Mouse (Mus musculus) neural tube, embryonic 12.5 days (tissue): ENCODE measurements around the gene Jak3. TPM values are rescaled to one million over a fixed set of nuclear protein-coding genes. Genes with fewer than 3 reads are reported as not detected.

Experiments used
- ATAC-seq: fragments of 200-750 bp; cut with Nextera tagmentation; 2 replicates; pipeline ENCODE4 v1.8.0; 2017; ENCODE audit warnings: low read depth, mild to moderate bottlenecking, moderate TSS enrichment, moderate library complexity; ENCODE audit not compliant: low FRiP score
- H3K27ac ChIP-seq: fragments of 300-500 bp; sonication (generic); 2 replicates; pipeline ENCODE4 v1.5.1; 2016
- H3K27me3 ChIP-seq: fragments of 300-500 bp; sonication (generic); replicated peaks from 2 replicates; pipeline ENCODE4 v1.6.1; 2016; ENCODE audit warnings: mild to moderate bottlenecking
- H3K36me3 ChIP-seq: fragments of 300-500 bp; sonication (generic); 2 replicates; pipeline ENCODE4 v1.6.1; 2016; ENCODE audit warnings: mild to moderate bottlenecking
- H3K4me1 ChIP-seq: fragments of 300-500 bp; sonication (generic); 2 replicates; pipeline ENCODE4 v1.6.1; 2016
- H3K4me2 ChIP-seq: fragments of 300-500 bp; sonication (generic); replicated peaks from 2 replicates; pipeline ENCODE4 v1.6.1; 2016; ENCODE audit warnings: mild to moderate bottlenecking
- H3K4me3 ChIP-seq: fragments of 300-500 bp; sonication (generic); 2 replicates; pipeline ENCODE4 v1.5.1; 2016
- H3K9ac ChIP-seq: fragments of 300-500 bp; sonication (generic); 2 replicates; pipeline ENCODE4 v1.6.1; 2016; ENCODE audit warnings: mild to moderate bottlenecking
- H3K9me3 ChIP-seq: fragments of 300-500 bp; sonication (generic); 2 replicates; pipeline ENCODE4 v1.6.1; 2016; ENCODE audit warnings: mild to moderate bottlenecking
- WGBS: fragments of 180-500 bp; shearing (Covaris S2); methylation state at CpG from one replicate; pipeline ENCODE4 v1.1.7; 2016; 5-methylcytosine and 5-hydroxymethylcytosine counted together
- polyA plus RNA-seq: library from polyadenylated mRNA; unstranded; fragments of >200 nt; fragmentation: Nextera tagmentation; extraction: Ambion mirVana; gene quantifications from 2 replicates; pipeline ENCODE4 v1.2.1, GENCODE M21; 2016

The Jak3 gene
- polyA plus RNA-seq, 1 experiment from 2014 or later, result 3.8 TPM

GRCm38 (mm10) chr8:71667256-71667655, 8.8 kb upstream of the Jak3 start:
- Histone ChIP-seq H3K36me3 (peaks cover 6% of the 10 kb centered on the region; the same call in 1 of the 2 replicates), H3K27me3 (peaks cover 28% of the 10 kb centered on the region), H3K9ac (peak overlapping the region; percentile 45), H3K4me2 (peak overlapping the region; percentile 48), H3K9me3 (no peaks in the 10 kb centered on the region), H3K4me1 (peaks cover 47% of the 10 kb centered on the region), H3K27ac (no peak overlapping the region), H3K4me3 (no peak overlapping the region)
- WGBS, result 43% methylated on average over 5 of the region's 5 CpGs
- ATAC-seq, result no peak

- peak overlapping the region; percentile 5; the same call in 1 of the 2 replicates for H3K4me3 ChIP-seq
- no peak overlapping the region for H3K9ac ChIP-seq
- no peaks in the 10 kb centered on the region for H3K36me3 ChIP-seq
- H3K27me3 ChIP-seq, result peaks cover 25% of the 10 kb centered on the region
- peaks cover 47% of the 10 kb centered on the region for H3K4me1 ChIP-seq
- peak overlapping the region; percentile 48 for H3K4me2 ChIP-seq
- no peak overlapping the region for H3K27ac ChIP-seq
- ATAC-seq, result no peak
- 5% methylated on average over 21 of the region's 21 CpGs for WGBS
- H3K9me3 ChIP-seq, result no peaks in the 10 kb centered on the region
Measured at GRCm38 (mm10) chr8:71668220-71668975, 7.7 kb upstream of the Jak3 start.

- peak overlapping the region; percentile 75 for H3K4me3 ChIP-seq
- peak overlapping the region; percentile 70 for H3K9ac ChIP-seq
- H3K36me3 ChIP-seq, result no peaks in the 10 kb centered on the region
- H3K27me3 ChIP-seq, result peaks cover 28% of the 10 kb centered on the region
- no peak overlapping the region for H3K27ac ChIP-seq
- H3K4me1 ChIP-seq, result peaks cover 46% of the 10 kb centered on the region
- peak overlapping the region; percentile 90 for H3K4me2 ChIP-seq
- peak; percentile 12 for ATAC-seq
- WGBS, result 9% methylated on average over 10 of the region's 12 CpGs
- no peaks in the 10 kb centered on the region for H3K9me3 ChIP-seq
Measured at GRCm38 (mm10) chr8:71670198-71670597, 5.9 kb upstream of the Jak3 start.

GRCm38 (mm10) chr8:71670621-71671548, 5.2 kb upstream of the Jak3 start:
- Histone ChIP-seq H3K4me3 (peak overlapping the region; percentile 75), H3K27me3 (peaks cover 35% of the 10 kb centered on the region), H3K4me2 (peak overlapping the region; percentile 90), H3K4me1 (peaks cover 39% of the 10 kb centered on the region), H3K9me3 (no peaks in the 10 kb centered on the region), H3K36me3 (no peaks in the 10 kb centered on the region), H3K9ac (peak overlapping the region; percentile 70), H3K27ac (peak overlapping the region; percentile 72)
- ATAC-seq, result peak; percentile 63
- under 1% methylated on average over 62 of the region's 64 CpGs for WGBS

GRCm38 (mm10) chr8:71671549-71671965, 4.5 kb upstream of the Jak3 start, which contains the start of gene Unc13a:
Gene Unc13a (minus strand): TSS chr8:71671757.
- peaks cover 42% of the 10 kb centered on the region for H3K27me3 ChIP-seq
- peak within 1 kb of the TSS; percentile 90 for H3K4me2 ChIP-seq
- peak; percentile 66 for ATAC-seq
- H3K27ac ChIP-seq, result peak within 1 kb of the TSS; percentile 72
- H3K9me3 ChIP-seq, result no peaks in the 10 kb centered on the region
- peaks cover 37% of the 10 kb centered on the region for H3K4me1 ChIP-seq
- WGBS, result 0% methylated on average over 42 of the region's 42 CpGs
- H3K36me3 ChIP-seq, result no peaks in the 10 kb centered on the region
- H3K4me3 ChIP-seq, result peak within 1 kb of the TSS; percentile 75
- peak within 1 kb of the TSS; percentile 70 for H3K9ac ChIP-seq

- ATAC-seq, result no peak
- peaks cover 33% of the 10 kb centered on the region for H3K4me1 ChIP-seq
- 63% methylated on average over 6 of the region's 6 CpGs for WGBS
- H3K9me3 ChIP-seq, result no peaks in the 10 kb centered on the region
- no peaks in the 10 kb centered on the region for H3K36me3 ChIP-seq
- peaks cover 49% of the 10 kb centered on the region for H3K27me3 ChIP-seq
- H3K27ac ChIP-seq, result no peak overlapping the region
- peak overlapping the region; percentile 90 for H3K4me2 ChIP-seq
- peak overlapping the region; percentile 75; the same call in 1 of the 2 replicates for H3K4me3 ChIP-seq
- 0 out of 2 replicates have a peak overlapping the region, but pooled peaks have one; percentile 70 for H3K9ac ChIP-seq
Measured at GRCm38 (mm10) chr8:71672168-71672735, 3.8 kb upstream of the Jak3 start.

GRCm38 (mm10) chr8:71674071-71674470, 2.0 kb upstream of the Jak3 start:
- H3K4me2 ChIP-seq, result no peak overlapping the region
- no peaks in the 10 kb centered on the region for H3K36me3 ChIP-seq
- no peaks in the 10 kb centered on the region for H3K9me3 ChIP-seq
- peaks cover 59% of the 10 kb centered on the region for H3K27me3 ChIP-seq
- no peak overlapping the region for H3K27ac ChIP-seq
- H3K4me3 ChIP-seq, result no peak overlapping the region
- no peak overlapping the region for H3K9ac ChIP-seq
- H3K4me1 ChIP-seq, result peaks cover 17% of the 10 kb centered on the region
- no peak for ATAC-seq
- WGBS, result 70% methylated on average over 2 of the region's 2 CpGs

GRCm38 (mm10) chr8:71675456-71676019, 558 bp upstream of the Jak3 start:
- no peak overlapping the region for H3K9ac ChIP-seq

GRCm38 (mm10) chr8:71676803-71677202, 707 bp downstream of the Jak3 start:
- no peak overlapping the region for H3K27ac ChIP-seq
- no peaks in the 10 kb centered on the region for H3K9me3 ChIP-seq
- no peak overlapping the region; the same call in 1 of the 2 replicates for H3K4me3 ChIP-seq
- no peak overlapping the region for H3K9ac ChIP-seq
- 51% methylated on average over 9 of the region's 9 CpGs for WGBS
- peaks cover 81% of the 10 kb centered on the region for H3K27me3 ChIP-seq
- H3K4me2 ChIP-seq, result peak overlapping the region; percentile 93
- peaks cover 10% of the 10 kb centered on the region; the same call in 1 of the 2 replicates for H3K4me1 ChIP-seq
- no peak for ATAC-seq
- no peaks in the 10 kb centered on the region for H3K36me3 ChIP-seq

More at GRCm38 (mm10) chr8:71675456-71676019, 558 bp upstream of the Jak3 start:
- H3K4me3 ChIP-seq, result no peak overlapping the region
- H3K36me3 ChIP-seq, result no peaks in the 10 kb centered on the region
- H3K27ac ChIP-seq, result no peak overlapping the region
- no peak for ATAC-seq
- peak overlapping the region; percentile 93; the same call in 1 of the 2 replicates for H3K4me2 ChIP-seq
- peaks cover 17% of the 10 kb centered on the region for H3K4me1 ChIP-seq
- H3K9me3 ChIP-seq, result no peaks in the 10 kb centered on the region
- 30% methylated on average over 9 of the region's 9 CpGs for WGBS
- peaks cover 68% of the 10 kb centered on the region for H3K27me3 ChIP-seq

- no peak for ATAC-seq
- no peak overlapping the region for H3K4me2 ChIP-seq
- peaks cover 12% of the 10 kb centered on the region; the same call in 1 of the 2 replicates for H3K4me1 ChIP-seq
- no peak overlapping the region for H3K27ac ChIP-seq
- H3K36me3 ChIP-seq, result no peaks in the 10 kb centered on the region
- H3K4me3 ChIP-seq, result no peak overlapping the region
- H3K9ac ChIP-seq, result no peak overlapping the region
- H3K27me3 ChIP-seq, result peaks cover 85% of the 10 kb centered on the region
- no peaks in the 10 kb centered on the region for H3K9me3 ChIP-seq
Measured at GRCm38 (mm10) chr8:71677555-71677954, 1.5 kb downstream of the Jak3 start.

GRCm38 (mm10) chr8:71678216-71678615, 2.1 kb downstream of the Jak3 start:
- no peak overlapping the region for H3K27ac ChIP-seq
- H3K9me3 ChIP-seq, result no peaks in the 10 kb centered on the region
- H3K36me3 ChIP-seq, result no peaks in the 10 kb centered on the region
- no peak overlapping the region for H3K9ac ChIP-seq
- H3K4me1 ChIP-seq, result peaks cover 12% of the 10 kb centered on the region; the same call in 1 of the 2 replicates
- peaks cover 88% of the 10 kb centered on the region for H3K27me3 ChIP-seq
- no peak overlapping the region for H3K4me2 ChIP-seq
- ATAC-seq, result no peak
- 0 out of 2 replicates have a peak overlapping the region, but pooled peaks have one; percentile 5 for H3K4me3 ChIP-seq
- WGBS, result 51% methylated on average over 4 of the region's 4 CpGs
